Mouse (Mus musculus) spleen, adult 2 months (tissue): ENCODE measurements around the gene Fam104a. TPM values are rescaled to one million over a fixed set of nuclear protein-coding genes. Genes with fewer than 3 reads are reported as not detected.

ENCODE experiments used
- DNase-seq, 2 experiments: peaks; one replicate each; pipeline versions ENCODE4 v3.0.0 to v3.0.0-alpha.2; 2012 to 2021; ENCODE audit warnings: low spot score in 2 of 2, low read depth in 1 of 2
- H3K27ac ChIP-seq: fragments of 200-500 bp; 2 replicates; pipeline ENCODE4 v1.5.1; 2012; ENCODE audit warnings: low read length, inconsistent platforms; ENCODE audit not compliant: insufficient read depth
- H3K27me3 ChIP-seq: fragments of 200-500 bp; 2 replicates; pipeline ENCODE4 v1.6.1; 2012; ENCODE audit warnings: mild to moderate bottlenecking, moderate library complexity, low read length, inconsistent platforms; ENCODE audit not compliant: control insufficient read depth, insufficient read depth
- H3K36me3 ChIP-seq: fragments of 200-500 bp; 2 replicates; pipeline ENCODE4 v1.6.1; 2012; ENCODE audit warnings: mild to moderate bottlenecking, low read length, inconsistent platforms; ENCODE audit not compliant: control insufficient read depth, insufficient read depth
- H3K4me1 ChIP-seq: fragments of 200-500 bp; 2 replicates; pipeline ENCODE4 v1.6.1; 2011; ENCODE audit warnings: inconsistent platforms; ENCODE audit not compliant: control insufficient read depth, insufficient read depth, insufficient read length
- H3K4me3 ChIP-seq: fragments of 200-500 bp; 2 replicates; pipeline ENCODE4 v1.5.1; 2011; ENCODE audit warnings: mild to moderate bottlenecking, inconsistent platforms; ENCODE audit not compliant: insufficient read depth, insufficient read length; ENCODE audit errors: extremely low read depth
- CTCF ChIP-seq: fragments of 200-500 bp; IDR thresholded peaks from 2 replicates; pipeline ENCODE4 v1.5.1; 2011; ENCODE audit warnings: mild to moderate bottlenecking, inconsistent platforms; ENCODE audit not compliant: insufficient read depth, insufficient read length, insufficient replicate concordance; ENCODE audit errors: extremely low read depth
- POLR2A ChIP-seq: fragments of 200-500 bp; IDR thresholded peaks from 2 replicates; pipeline ENCODE4 v1.6.1; 2011; ENCODE audit warnings: low read depth, low read length, inconsistent platforms
- WGBS: fragments of 180-500 bp; shearing (Covaris S2); methylation state at CpG from one replicate; pipeline ENCODE4 v1.1.7; 2018; 5-methylcytosine and 5-hydroxymethylcytosine counted together
- polyA plus RNA-seq: library from polyadenylated mRNA; depleted of rRNA; stranded (reverse); fragments of >200 nt; gene quantifications from 2 replicates; pipeline ENCODE4 v1.2.3, GENCODE M21; 2012

Gene Fam104a
- polyA plus RNA-seq, 1 experiment = 20.1 TPM

GRCm38 (mm10) chr11:113676847-113677246 is 7.1 kb downstream of the Fam104a start:
- H3K36me3 ChIP-seq = peaks cover 10% of the 10 kb centered on the region; the same call in 1 of the 2 replicates
- no peak for DNase-seq
- no peak overlapping the region for H3K27ac ChIP-seq
- TF ChIP-seq CTCF (no peak), POLR2A (no peak)
- 0 out of 2 replicates have a peak, but pooled peaks cover 2% of the 10 kb centered on the region for H3K4me1 ChIP-seq
- no peak overlapping the region for H3K4me3 ChIP-seq
- H3K27me3 ChIP-seq = no peaks in the 10 kb centered on the region
- 79% methylated on average over 2 of the region's 2 CpGs for WGBS

DNA sequence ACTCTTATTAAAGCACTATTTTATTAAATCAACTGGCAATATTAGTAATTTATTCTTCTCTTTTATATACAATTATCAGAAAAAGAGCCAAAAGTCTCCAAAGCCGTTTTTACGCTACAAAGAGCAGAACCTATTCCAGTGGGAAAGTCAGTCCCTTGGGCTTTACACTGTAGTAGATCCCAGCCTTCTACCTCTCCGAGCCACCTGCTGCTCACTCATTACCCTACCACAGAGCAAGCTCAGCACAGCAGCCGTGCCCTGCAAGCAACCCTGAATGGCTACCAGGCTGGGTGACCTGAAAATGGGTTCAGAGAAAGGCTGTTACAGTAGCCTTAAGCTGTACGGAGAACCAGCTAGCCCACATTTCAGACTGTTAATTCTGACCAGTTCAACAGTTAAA is 9.4 kb downstream of the Fam104a start:
- 94% methylated on average over 5 of the region's 5 CpGs for WGBS
- no peak for DNase-seq
- Histone ChIP-seq H3K27me3 (no peaks in the 10 kb centered on the region), H3K4me3 (no peak overlapping the region), H3K4me1 (0 out of 2 replicates have a peak, but pooled peaks cover 2% of the 10 kb centered on the region), H3K27ac (no peak overlapping the region), H3K36me3 (peaks cover 14% of the 10 kb centered on the region)
- no peak for TF ChIP-seq POLR2A
- no peak for TF ChIP-seq CTCF

DNA sequence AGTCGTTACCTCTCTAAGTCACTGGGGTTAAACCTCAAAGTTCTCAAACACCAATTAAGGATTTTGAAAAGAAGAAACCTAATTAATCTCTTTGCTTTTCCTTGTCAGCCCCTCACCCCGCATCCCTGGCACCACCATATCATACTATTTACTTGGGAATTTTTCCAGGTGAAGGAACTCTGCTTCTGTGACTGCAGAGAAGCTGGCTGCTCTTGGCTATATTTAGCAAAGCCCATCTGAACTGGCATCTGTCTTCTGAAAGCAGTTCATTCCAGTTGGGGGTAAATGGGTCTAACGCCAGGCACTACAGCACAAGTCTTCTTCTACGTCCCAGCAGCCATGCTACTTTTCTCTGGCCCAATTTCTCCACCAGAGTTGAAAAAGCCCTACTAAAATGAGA is 10.3 kb downstream of the Fam104a start:
- peaks cover 16% of the 10 kb centered on the region for H3K36me3 ChIP-seq
- TF ChIP-seq CTCF = no peak
- TF ChIP-seq POLR2A = no peak
- H3K27ac ChIP-seq = no peak overlapping the region

DNA sequence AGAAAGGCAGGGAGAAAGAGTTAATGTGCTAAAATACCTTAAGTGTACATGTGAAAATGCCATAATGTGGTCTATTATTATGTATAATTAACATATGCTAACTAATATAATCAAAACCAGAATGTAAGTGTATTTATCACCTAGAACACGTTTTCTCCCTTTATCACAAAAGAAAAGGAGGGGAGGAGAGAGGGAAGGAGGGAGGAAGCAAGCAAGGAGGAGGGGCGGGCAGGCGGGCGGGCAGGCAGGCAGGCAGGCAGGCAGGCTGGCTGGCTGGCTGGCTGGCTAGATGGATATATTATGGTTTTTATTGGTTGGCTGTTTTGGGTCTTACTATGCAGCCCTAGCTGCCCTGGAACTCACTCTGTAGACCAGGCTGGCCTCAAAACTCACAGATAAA is 14.2 kb downstream of the Fam104a start:
- peaks cover 11% of the 10 kb centered on the region for H3K36me3 ChIP-seq
- no peak overlapping the region for H3K4me3 ChIP-seq
- no peaks in the 10 kb centered on the region for H3K27me3 ChIP-seq
- H3K4me1 ChIP-seq = peaks cover 2% of the 10 kb centered on the region; the same call in 1 of the 2 replicates
- TF ChIP-seq CTCF (no peak), POLR2A (no peak)
- 83% methylated on average over 4 of the region's 4 CpGs for WGBS
- DNase-seq = no peak
- H3K27ac ChIP-seq = no peak overlapping the region

More for the DNA sequence above, 10.3 kb downstream of the Fam104a start:
- Histone ChIP-seq H3K4me3 (no peak overlapping the region), H3K27me3 (no peaks in the 10 kb centered on the region), H3K4me1 (0 out of 2 replicates have a peak, but pooled peaks cover 2% of the 10 kb centered on the region)
- whole genome bisulfite sequencing = 92% methylated on average over 4 of the region's 4 CpGs
- DNase-seq = no peak

DNA sequence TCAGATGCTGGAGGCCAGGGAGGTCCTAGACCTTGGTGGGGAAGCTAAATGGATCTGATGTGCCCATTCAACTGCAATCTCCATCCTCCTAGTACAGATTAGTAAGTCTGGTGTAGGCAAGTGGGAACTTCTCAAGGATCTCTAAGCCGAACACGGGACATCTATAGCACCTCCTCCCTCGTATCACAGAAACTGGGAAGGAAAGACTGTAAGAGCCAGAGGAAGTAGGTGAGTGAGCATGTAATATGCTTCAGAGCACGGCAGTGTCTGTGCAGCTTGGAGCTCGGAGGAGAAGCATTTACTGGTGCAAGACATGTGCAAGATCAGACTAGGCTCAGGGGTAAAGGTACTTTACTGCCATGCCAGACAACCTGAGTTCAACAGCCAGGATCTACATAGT is 15.1 kb downstream of the Fam104a start:
- TF ChIP-seq POLR2A (no peak), CTCF (no peak)
- Histone ChIP-seq H3K27ac (no peak overlapping the region), H3K36me3 (peaks cover 9% of the 10 kb centered on the region), H3K4me1 (peaks cover 2% of the 10 kb centered on the region; the same call in 1 of the 2 replicates), H3K4me3 (no peak overlapping the region), H3K27me3 (no peaks in the 10 kb centered on the region)
- 82% methylated on average over 5 of the region's 5 CpGs for WGBS
- no peak for DNase-seq

DNA sequence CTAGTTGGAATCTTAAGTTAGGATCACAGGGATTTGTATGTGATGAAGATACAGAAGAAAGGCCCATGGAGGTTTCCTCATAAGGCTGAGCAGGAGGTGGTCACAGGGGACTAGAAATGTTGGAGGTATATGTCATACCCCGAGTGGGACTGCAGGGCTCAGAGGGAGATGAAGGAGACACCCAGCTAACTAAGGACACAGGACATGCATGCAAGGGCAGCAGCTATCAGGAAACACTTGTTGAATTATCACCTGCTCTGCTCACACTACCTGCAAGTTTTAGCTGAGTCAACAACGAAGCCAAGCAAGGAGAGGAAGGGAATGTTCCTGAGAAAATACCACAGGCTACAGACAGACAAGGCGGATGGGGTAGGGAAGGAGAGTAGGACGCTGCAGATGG is 16.3 kb downstream of the Fam104a start:
- DNase-seq = no peak
- H3K4me1 ChIP-seq = peaks cover 2% of the 10 kb centered on the region; the same call in 1 of the 2 replicates
- H3K27me3 ChIP-seq = no peaks in the 10 kb centered on the region
- TF ChIP-seq POLR2A = no peak
- TF ChIP-seq CTCF = no peak
- peaks cover 13% of the 10 kb centered on the region for H3K36me3 ChIP-seq
- H3K27ac ChIP-seq = no peak overlapping the region
- 85% methylated on average over 4 of the region's 4 CpGs for WGBS
- H3K4me3 ChIP-seq = no peak overlapping the region

DNA sequence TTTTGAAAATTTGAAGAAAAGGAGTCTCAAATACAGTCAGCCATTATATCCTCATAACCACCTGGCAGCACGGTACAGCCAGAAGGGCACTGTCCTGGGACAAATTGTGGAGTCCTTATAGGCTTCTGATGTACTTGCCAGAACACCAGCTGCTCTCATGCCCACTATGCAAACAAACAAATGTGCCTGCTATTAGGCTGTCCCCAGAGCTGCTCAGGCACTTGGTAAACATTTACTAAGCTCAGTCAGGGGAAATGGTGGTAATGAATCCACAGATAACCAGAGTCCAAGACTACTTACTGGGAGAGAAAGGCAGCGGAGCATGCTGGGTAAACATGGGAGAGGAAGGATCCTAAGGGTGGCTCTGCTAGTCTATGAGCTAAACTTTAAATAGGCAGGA is 16.8 kb downstream of the Fam104a start:
- no peak overlapping the region for H3K27ac ChIP-seq
- H3K4me3 ChIP-seq = no peak overlapping the region
- DNase-seq = no peak
- 95% methylated on average over 2 of the region's 2 CpGs for WGBS
- TF ChIP-seq POLR2A = no peak
- no peak for TF ChIP-seq CTCF
- H3K27me3 ChIP-seq = no peaks in the 10 kb centered on the region
- H3K36me3 ChIP-seq = peaks cover 13% of the 10 kb centered on the region
- H3K4me1 ChIP-seq = peaks cover 2% of the 10 kb centered on the region; the same call in 1 of the 2 replicates
